Mouse (Mus musculus) E14TG2a.4 (cell line): ENCODE results near the gene Pdia6.

ENCODE experiments used
- CTCF ChIP-seq: conservative IDR thresholded peaks from 2 replicates; pipeline ENCODE4 v1.5.1; 2014; ENCODE audit warnings: low read length
- NANOG ChIP-seq: IDR thresholded peaks from 2 replicates; pipeline ENCODE4 v1.6.1; 2014; ENCODE audit warnings: borderline replicate concordance, low read length, mixed read lengths

DNA sequence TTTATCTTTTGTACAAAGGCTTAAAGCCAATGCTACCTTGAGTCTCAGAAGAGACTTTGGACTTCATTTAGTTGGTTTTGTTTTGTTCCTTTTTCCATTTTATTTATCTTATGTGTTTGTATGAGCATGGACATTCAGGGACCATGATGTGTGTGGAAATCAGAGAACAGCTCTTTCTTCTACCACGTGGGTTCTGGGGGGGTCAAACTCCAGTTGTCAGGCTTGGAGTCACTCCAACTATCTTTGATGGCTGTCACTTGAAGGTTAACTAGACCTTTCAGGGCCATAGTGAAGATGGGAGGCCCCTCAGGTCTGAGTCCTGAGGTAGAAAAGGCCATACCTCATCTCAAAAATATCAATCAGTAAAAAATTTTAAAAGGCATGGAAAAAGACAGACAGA lies 67.1 kb downstream of the Pdia6 start:
- TF ChIP-seq CTCF, result no peak
- no peak for TF ChIP-seq NANOG
